Comparison of ENCODE assay signal across 21 mouse cellular contexts in genomic region chr9:32741681-32742080, GRCm38 (mm10).
DNase-seq lines count a peak whose midpoint lies in the region; ATAC-seq and TF ChIP-seq lines count a peak whose summit lies in the region.
"Had no signal": no experiment of that assay in that cellular context is flagged by ENCODE, and none has a peak within 500 bp of the region (broad histone marks: within the 10 kb centered on the region; RNA-seq: fewer than 3 reads in every experiment).

No protein-coding gene starts in this region.

- H3K4me3 ChIP-seq in forebrain, embryonic 16.5 days (replicated peaks; ENCODE audit: low read length), result no peak overlapping the region
- H3K4me3 ChIP-seq in forebrain, embryonic 10.5 days, result no peak overlapping the region
- no peak overlapping the region for H3K4me3 ChIP-seq in limb, embryonic 14.5 days (replicated peaks; ENCODE audit: low read length)
- no peak overlapping the region for H3K4me3 ChIP-seq in limb, embryonic 10.5 days
- H3K4me3 ChIP-seq: heart, embryonic 13.5 days; hindbrain, embryonic 15.5 days; limb, embryonic 13.5 days; liver, embryonic 12.5 days; stomach, embryonic 15.5 days had no signal

- DNase-seq in forebrain, embryonic 10.5 days (ENCODE audit: extremely low spot score, low spot score), result no peak
- peak; percentile 16 for DNase-seq in limb, embryonic 14.5 days (ENCODE audit: low spot score)
- no peak for DNase-seq in limb, embryonic 10.5 days (ENCODE audit: low spot score)
- DNase-seq in forelimb bud, embryonic 11.5 days (ENCODE audit: low read depth, low spot score), result peak; percentile 31
- DNase-seq in cerebellum, adult 11-12 months, result no peak
- no peak for DNase-seq in thymus, postnatal 14 days
- DNase-seq: adrenal gland, adult 2 months; adrenal gland, postnatal 36 days; cerebellum, adult 8-10 months; cerebellum, postnatal 36 days; heart, postnatal 10 days; liver, postnatal 0 days; lung, postnatal 36 days; right cerebral cortex, postnatal 25 days had no signal

- H3K4me2 ChIP-seq in forebrain, embryonic 16.5 days (ENCODE audit: low read length), result no peak overlapping the region
- no peak overlapping the region for H3K4me2 ChIP-seq in limb, embryonic 14.5 days (replicated peaks; ENCODE audit: low read depth, low read length, severe bottlenecking)
- H3K4me2 ChIP-seq: heart, embryonic 13.5 days; hindbrain, embryonic 15.5 days; limb, embryonic 13.5 days; liver, embryonic 12.5 days; midbrain, embryonic 11.5 days; stomach, embryonic 15.5 days had no signal

- WGBS in forebrain, embryonic 16.5 days, result 35% methylated on average over 2 of the region's 2 CpGs
- 83% methylated on average over 2 of the region's 2 CpGs for WGBS in forebrain, embryonic 10.5 days
- WGBS in limb, embryonic 14.5 days, result 52% methylated on average over 2 of the region's 2 CpGs
- 88% methylated on average over 2 of the region's 2 CpGs for WGBS in limb, embryonic 10.5 days

- no peaks in the 10 kb centered on the region for H3K27me3 ChIP-seq in forebrain, embryonic 16.5 days (replicated peaks; ENCODE audit: control insufficient read depth, insufficient read depth, low read length)
- H3K27me3 ChIP-seq in forebrain, embryonic 10.5 days (ENCODE audit: poor library complexity, severe bottlenecking), result no peaks in the 10 kb centered on the region; the same call in 1 of the 2 replicates
- no peaks in the 10 kb centered on the region for H3K27me3 ChIP-seq in limb, embryonic 14.5 days (ENCODE audit: control insufficient read depth, insufficient read depth, low read length)
- no peaks in the 10 kb centered on the region for H3K27me3 ChIP-seq in limb, embryonic 10.5 days (ENCODE audit: low read depth, poor library complexity, severe bottlenecking)
- H3K27me3 ChIP-seq: heart, embryonic 13.5 days; hindbrain, embryonic 15.5 days; limb, embryonic 13.5 days; liver, embryonic 12.5 days; stomach, embryonic 15.5 days had no signal

- H3K9me3 ChIP-seq in forebrain, embryonic 16.5 days (ENCODE audit: control insufficient read depth, low read length), result no peaks in the 10 kb centered on the region
- H3K9me3 ChIP-seq in forebrain, embryonic 10.5 days, result no peaks in the 10 kb centered on the region
- no peaks in the 10 kb centered on the region for H3K9me3 ChIP-seq in limb, embryonic 14.5 days (ENCODE audit: control insufficient read depth, low read length)
- no peaks in the 10 kb centered on the region for H3K9me3 ChIP-seq in limb, embryonic 10.5 days (replicated peaks)
- H3K9me3 ChIP-seq: heart, embryonic 13.5 days; hindbrain, embryonic 15.5 days; limb, embryonic 13.5 days; liver, embryonic 12.5 days; stomach, embryonic 15.5 days had no signal

- no peak overlapping the region for H3K9ac ChIP-seq in forebrain, embryonic 16.5 days (replicated peaks; ENCODE audit: low read depth, low read length)
- no peak overlapping the region for H3K9ac ChIP-seq in limb, embryonic 14.5 days (ENCODE audit: low read depth, low read length, severe bottlenecking)
- H3K9ac ChIP-seq: heart, embryonic 13.5 days; hindbrain, embryonic 15.5 days; limb, embryonic 13.5 days; liver, embryonic 12.5 days; liver, postnatal 0 days; stomach, embryonic 15.5 days had no signal

- no peak overlapping the region for H3K27ac ChIP-seq in forebrain, embryonic 16.5 days (ENCODE audit: low read length)
- H3K27ac ChIP-seq in forebrain, embryonic 10.5 days, result no peak overlapping the region
- no peak overlapping the region for H3K27ac ChIP-seq in limb, embryonic 14.5 days (replicated peaks; ENCODE audit: low read depth, low read length)
- H3K27ac ChIP-seq in limb, embryonic 10.5 days, result no peak overlapping the region
- H3K27ac ChIP-seq: heart, embryonic 13.5 days; hindbrain, embryonic 15.5 days; limb, embryonic 13.5 days; liver, embryonic 12.5 days; stomach, embryonic 15.5 days had no signal

- TF ChIP-seq POLR2A in limb, embryonic 14.5 days (IDR thresholded peaks at IDR 0.05; ENCODE audit: borderline replicate concordance, extremely low read depth, insufficient read depth, insufficient read length), result no peak

- ATAC-seq in forebrain, embryonic 16.5 days, result peak; percentile 33; the same call in 1 of the 2 replicates
- peak; percentile 35; the same call in 1 of the 2 replicates for ATAC-seq in limb, embryonic 14.5 days (ENCODE audit: low FRiP score, low read depth)
- ATAC-seq: liver, embryonic 12.5 days; liver, postnatal 0 days had no signal

- no peaks in the 10 kb centered on the region; the same call in 1 of the 2 replicates for H3K4me1 ChIP-seq in forebrain, embryonic 16.5 days (replicated peaks; ENCODE audit: control insufficient read depth, insufficient read depth, low read length)
- H3K4me1 ChIP-seq in forebrain, embryonic 10.5 days, result no peaks in the 10 kb centered on the region
- peaks cover 31% of the 10 kb centered on the region for H3K4me1 ChIP-seq in limb, embryonic 14.5 days (ENCODE audit: control insufficient read depth, insufficient read depth, low read length)
- H3K4me1 ChIP-seq in limb, embryonic 10.5 days, result peaks cover 39% of the 10 kb centered on the region
- H3K4me1 ChIP-seq: hindbrain, embryonic 15.5 days; liver, embryonic 12.5 days; stomach, embryonic 15.5 days had no signal

- H3K36me3 ChIP-seq in forebrain, embryonic 16.5 days (ENCODE audit: control insufficient read depth, insufficient read depth), result no peaks in the 10 kb centered on the region
- peaks cover 3% of the 10 kb centered on the region; the same call in 1 of the 2 replicates for H3K36me3 ChIP-seq in forebrain, embryonic 10.5 days (replicated peaks)
- H3K36me3 ChIP-seq in limb, embryonic 14.5 days (ENCODE audit: control insufficient read depth, insufficient read depth, low read length), result peaks cover 28% of the 10 kb centered on the region
- peaks cover 78% of the 10 kb centered on the region for H3K36me3 ChIP-seq in limb, embryonic 10.5 days
- H3K36me3 ChIP-seq: hindbrain, embryonic 15.5 days; stomach, embryonic 15.5 days had no signal

Comparison
In these comparisons a context has a peak if more than half of its experiments do, and no peak if none do; other contexts are left out.
1. DNase-seq: peak in limb, embryonic 14.5 days (single experiment) and forelimb bud, embryonic 11.5 days (single experiment); none in forebrain, embryonic 10.5 days (single experiment), limb, embryonic 10.5 days (single experiment), cerebellum, adult 11-12 months (single experiment) and thymus, postnatal 14 days (single experiment).